Mouse (Mus musculus) lung, postnatal 0 days (tissue): Measurements from ENCODE around the gene Hspbap1. TPM values are rescaled to one million over a fixed set of nuclear protein-coding genes. Genes with fewer than 3 reads are reported as not detected.

Source experiments
- ATAC-seq: fragments of 200-750 bp; cut with Nextera tagmentation; 2 replicates; pipeline ENCODE4 v1.8.0; 2017; ENCODE audit warnings: moderate library complexity
- DNase-seq: peaks from one replicate; pipeline ENCODE4 v3.0.0-alpha.2; 2016; ENCODE audit warnings: low spot score
- H3K27ac ChIP-seq: fragments of 300-500 bp; sonication (generic); 2 replicates; pipeline ENCODE4 v1.5.1; 2014; ENCODE audit warnings: antibody characterized with exemption, mild to moderate bottlenecking, low read length, mixed read lengths
- H3K27me3 ChIP-seq: fragments of 300-500 bp; sonication (generic); replicated peaks from 2 replicates; pipeline ENCODE4 v1.6.1; 2014; ENCODE audit warnings: low read length, mixed read lengths; ENCODE audit not compliant: insufficient read depth
- H3K36me3 ChIP-seq: fragments of 300-500 bp; sonication (generic); 2 replicates; pipeline ENCODE4 v1.6.1; 2014; ENCODE audit warnings: low read length, mixed read lengths; ENCODE audit not compliant: insufficient read depth
- H3K4me1 ChIP-seq: fragments of 300-500 bp; sonication (generic); 2 replicates; pipeline ENCODE4 v1.6.1; 2014; ENCODE audit warnings: antibody characterized with exemption, low read depth, low read length, mixed read lengths; ENCODE audit not compliant: insufficient read depth
- H3K4me2 ChIP-seq: fragments of 300-500 bp; sonication (generic); replicated peaks from 2 replicates; pipeline ENCODE4 v1.6.1; 2014; ENCODE audit warnings: low read depth, mild to moderate bottlenecking, low read length, moderate library complexity, mixed read lengths
- H3K4me3 ChIP-seq: fragments of 300-500 bp; sonication (generic); 2 replicates; pipeline ENCODE4 v1.5.1; 2014; ENCODE audit warnings: low read depth, low read length
- H3K9ac ChIP-seq: fragments of 300-500 bp; sonication (generic); replicated peaks from 2 replicates; pipeline ENCODE4 v1.6.1; 2014; ENCODE audit warnings: low read depth, mild to moderate bottlenecking
- H3K9me3 ChIP-seq: fragments of 300-500 bp; sonication (generic); 2 replicates; pipeline ENCODE4 v1.6.1; 2016; ENCODE audit warnings: low read length, mixed read lengths
- CTCF ChIP-seq: IDR thresholded peaks from 2 replicates; pipeline ENCODE4 v1.5.1; 2016; ENCODE audit warnings: antibody characterized with exemption, mild to moderate bottlenecking
- EP300 ChIP-seq: IDR thresholded peaks from 2 replicates; pipeline ENCODE4 v1.6.1; 2016; ENCODE audit warnings: antibody characterized with exemption, mild to moderate bottlenecking, control low read depth
- WGBS: fragments of 180-500 bp; shearing (Covaris S2); extraction: QIAGEN DNeasy Blood & Tissue Kit; methylation state at CpG from one replicate; pipeline ENCODE4 v1.1.7; 2014; 5-methylcytosine and 5-hydroxymethylcytosine counted together
- polyA plus RNA-seq: library from polyadenylated mRNA; unstranded; fragments of >200 nt; fragmentation: Nextera tagmentation; extraction: Ambion mirVana; gene quantifications from 2 replicates; pipeline ENCODE4 v1.2.1, GENCODE M21; 2015

The Hspbap1 gene
- polyA plus RNA-seq, 1 experiment from 2014 or later, result 9.3 TPM

GRCm38 (mm10) chr16:35860236-35860635 is 90.1 kb downstream of the Hspbap1 start:
- Histone ChIP-seq H3K4me1 (no peaks in the 10 kb centered on the region), H3K9ac (no peak overlapping the region), H3K27me3 (no peaks in the 10 kb centered on the region), H3K4me2 (no peak overlapping the region), H3K4me3 (no peak overlapping the region), H3K9me3 (no peaks in the 10 kb centered on the region), H3K36me3 (peaks cover 17% of the 10 kb centered on the region; the same call in 1 of the 2 replicates), H3K27ac (no peak overlapping the region)
- peak; percentile 41 for ATAC-seq
- WGBS, result 45% methylated on average over 16 of the region's 16 CpGs
- peak; percentile 24 for DNase-seq
- TF ChIP-seq CTCF (no peak), EP300 (no peak)

GRCm38 (mm10) chr16:35862057-35862456 is 91.9 kb downstream of the Hspbap1 start:
- Histone ChIP-seq H3K4me1 (no peaks in the 10 kb centered on the region), H3K9ac (no peak overlapping the region), H3K36me3 (peaks cover 19% of the 10 kb centered on the region; the same call in 1 of the 2 replicates), H3K4me2 (no peak overlapping the region), H3K27me3 (no peaks in the 10 kb centered on the region), H3K27ac (no peak overlapping the region), H3K4me3 (no peak overlapping the region), H3K9me3 (no peaks in the 10 kb centered on the region)
- no peak for TF ChIP-seq EP300
- TF ChIP-seq CTCF, result peak; percentile 53
- ATAC-seq (no peak), DNase-seq (no peak)
- 96% methylated on average over 1 of the region's 1 CpGs for WGBS

GRCm38 (mm10) chr16:35867726-35868125 is 97.6 kb downstream of the Hspbap1 start:
- Histone ChIP-seq H3K9ac (no peak overlapping the region), H3K4me2 (no peak overlapping the region), H3K4me1 (peaks cover 11% of the 10 kb centered on the region), H3K27ac (no peak overlapping the region), H3K9me3 (no peaks in the 10 kb centered on the region), H3K27me3 (no peaks in the 10 kb centered on the region), H3K36me3 (peaks cover 13% of the 10 kb centered on the region; the same call in 1 of the 2 replicates), H3K4me3 (no peak overlapping the region)
- TF ChIP-seq EP300 (no peak), CTCF (no peak)
- ATAC-seq, result no peak
- DNase-seq, result no peak
- WGBS, result 74% methylated on average over 11 of the region's 11 CpGs

- H3K9ac ChIP-seq, result no peak overlapping the region
- H3K4me3 ChIP-seq, result 0 out of 2 replicates have a peak overlapping the region, but pooled peaks have one; percentile 1
- peaks cover 11% of the 10 kb centered on the region; the same call in 1 of the 2 replicates for H3K36me3 ChIP-seq
- 19% methylated on average over 3 of the region's 3 CpGs for WGBS
- H3K9me3 ChIP-seq, result no peaks in the 10 kb centered on the region
- peaks cover 11% of the 10 kb centered on the region for H3K4me1 ChIP-seq
- peak overlapping the region; percentile 70 for H3K4me2 ChIP-seq
- peak; percentile 52 for ATAC-seq
- no peaks in the 10 kb centered on the region for H3K27me3 ChIP-seq
- TF ChIP-seq CTCF (peak; percentile 51), EP300 (no peak)
- DNase-seq, result peak; percentile 67
- H3K27ac ChIP-seq, result no peak overlapping the region
These were observed 99.0 kb downstream of the Hspbap1 start for GRCm38 (mm10) chr16:35869126-35869525.

- WGBS, result 63% methylated on average over 6 of the region's 6 CpGs
- Histone ChIP-seq H3K4me3 (0 out of 2 replicates have a peak overlapping the region, but pooled peaks have one; percentile 1), H3K27ac (no peak overlapping the region), H3K27me3 (no peaks in the 10 kb centered on the region), H3K9ac (no peak overlapping the region), H3K4me1 (peaks cover 11% of the 10 kb centered on the region), H3K9me3 (no peaks in the 10 kb centered on the region), H3K4me2 (peak overlapping the region; percentile 70), H3K36me3 (peaks cover 7% of the 10 kb centered on the region; the same call in 1 of the 2 replicates)
- TF ChIP-seq EP300 (no peak), CTCF (no peak)
- ATAC-seq (no peak), DNase-seq (no peak)
These were observed 99.5 kb downstream of the Hspbap1 start for GRCm38 (mm10) chr16:35869656-35870055.

GRCm38 (mm10) chr16:35870581-35871047 is 100.4 kb downstream of the Hspbap1 start:
- Histone ChIP-seq H3K4me2 (peak overlapping the region; percentile 70), H3K27ac (peak overlapping the region; percentile 82), H3K9ac (peak overlapping the region; percentile 86), H3K4me1 (peaks cover 11% of the 10 kb centered on the region), H3K36me3 (no peaks in the 10 kb centered on the region), H3K27me3 (no peaks in the 10 kb centered on the region), H3K9me3 (no peaks in the 10 kb centered on the region), H3K4me3 (peak overlapping the region; percentile 91)
- DNase-seq (peak; percentile 28), ATAC-seq (peak; percentile 26)
- TF ChIP-seq CTCF, result no peak
- TF ChIP-seq EP300, result no peak
- WGBS, result 3% methylated on average over 12 of the region's 12 CpGs
